Mouse (Mus musculus) embryonic fibroblast, embryonic 13.5 days (primary cell): Measurements from ENCODE around the gene Gm17268. TPM values are rescaled to one million over a fixed set of nuclear protein-coding genes. Genes with fewer than 3 reads are reported as not detected.
A peak's percentile ranks its signal among the peaks of the same experiment; 100 is the strongest.

ENCODE experiments used
- H3K27ac ChIP-seq: 2 replicates; pipeline ENCODE4 v1.5.1; 2012; ENCODE audit warnings: low read length, control low read depth, inconsistent platforms; ENCODE audit not compliant: insufficient read depth
- H3K4me1 ChIP-seq: 2 replicates; pipeline ENCODE4 v1.6.1; 2011; ENCODE audit warnings: low read length; ENCODE audit not compliant: control insufficient read depth, insufficient read depth
- H3K4me3 ChIP-seq: 2 replicates; pipeline ENCODE4 v1.5.1; 2011; ENCODE audit warnings: mild to moderate bottlenecking, control low read depth, low read length; ENCODE audit not compliant: insufficient read depth
- CTCF ChIP-seq: IDR thresholded peaks from 2 replicates; pipeline ENCODE4 v1.5.1; 2011; ENCODE audit warnings: mild to moderate bottlenecking, control low read depth, low read length, moderate library complexity, borderline replicate concordance; ENCODE audit not compliant: insufficient read depth
- POLR2A ChIP-seq: IDR thresholded peaks from 2 replicates; pipeline ENCODE4 v1.6.1; 2011; ENCODE audit warnings: low read depth, mild to moderate bottlenecking, control low read depth, low read length, moderate library complexity
- polyA plus RNA-seq: library from polyadenylated mRNA; stranded (reverse); fragments of >200 nt; gene quantifications from 2 replicates; pipeline ENCODE4 v1.2.4, GENCODE M21; 2011; ENCODE audit warnings: low read depth; ENCODE audit not compliant: missing spikeins, insufficient read length

Gene Gm17268
- polyA plus RNA-seq, 1 experiment, result not detected

DNA sequence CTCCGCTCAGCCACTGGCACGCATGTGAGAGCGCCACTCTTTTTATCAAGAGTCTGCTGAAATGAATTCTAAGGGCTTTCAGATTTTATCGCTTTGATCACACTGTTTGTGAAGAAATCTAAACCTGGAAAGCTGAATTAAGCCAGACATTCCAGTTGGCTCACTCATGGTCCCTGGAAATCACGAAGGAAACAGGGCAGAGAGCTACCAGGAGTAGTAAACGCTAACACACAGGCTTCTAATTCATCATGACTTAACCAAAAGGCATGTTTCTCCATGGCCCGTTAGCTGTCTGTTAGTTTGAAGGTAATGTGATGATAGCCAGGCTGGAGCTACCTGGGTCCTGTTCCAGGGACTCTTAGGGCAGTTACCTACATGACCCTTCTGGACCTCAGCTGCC, 3.9 kb downstream of the Gm17268 start:
- Histone ChIP-seq H3K4me1 (peaks cover 22% of the 10 kb centered on the region), H3K27ac (peak overlapping the region; percentile 98), H3K4me3 (no peak overlapping the region)
- TF ChIP-seq CTCF, result no peak
- TF ChIP-seq POLR2A, result no peak

DNA sequence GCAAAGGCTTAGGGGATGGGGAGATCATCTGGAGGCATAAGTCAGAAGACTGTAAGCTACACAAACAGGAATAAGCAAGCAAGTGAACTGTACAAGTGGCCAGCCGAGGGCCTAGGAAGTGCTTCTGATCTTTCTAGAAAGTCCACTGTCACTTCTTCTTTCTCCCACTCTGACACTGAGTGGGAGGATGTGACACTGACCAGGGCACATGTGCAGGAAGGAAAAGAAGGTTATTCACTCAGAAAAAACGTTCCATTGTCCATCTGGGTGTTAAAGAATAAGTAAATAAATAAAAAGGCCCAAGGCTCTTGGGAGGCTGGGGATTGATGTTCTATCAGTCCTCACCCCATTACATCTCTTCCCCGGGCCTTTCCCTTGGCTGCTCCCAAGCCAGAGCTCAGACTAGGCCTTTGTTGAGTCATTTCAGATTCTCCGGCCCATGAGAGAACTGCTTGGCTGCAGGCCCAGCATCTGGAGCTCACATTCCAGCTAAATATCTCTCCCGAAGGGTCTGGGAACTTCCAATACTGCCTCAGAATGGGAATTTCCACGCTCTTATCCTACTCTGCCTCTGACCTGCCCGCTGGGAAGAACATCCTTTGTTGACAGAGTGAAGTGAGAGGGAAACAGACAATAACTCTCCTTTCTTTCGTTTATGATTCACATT, 5.6 kb downstream of the Gm17268 start:
- H3K4me3 ChIP-seq, result no peak overlapping the region
- peak overlapping the region; percentile 98 for H3K27ac ChIP-seq
- no peak for TF ChIP-seq CTCF
- no peak for TF ChIP-seq POLR2A
- H3K4me1 ChIP-seq, result peaks cover 18% of the 10 kb centered on the region

DNA sequence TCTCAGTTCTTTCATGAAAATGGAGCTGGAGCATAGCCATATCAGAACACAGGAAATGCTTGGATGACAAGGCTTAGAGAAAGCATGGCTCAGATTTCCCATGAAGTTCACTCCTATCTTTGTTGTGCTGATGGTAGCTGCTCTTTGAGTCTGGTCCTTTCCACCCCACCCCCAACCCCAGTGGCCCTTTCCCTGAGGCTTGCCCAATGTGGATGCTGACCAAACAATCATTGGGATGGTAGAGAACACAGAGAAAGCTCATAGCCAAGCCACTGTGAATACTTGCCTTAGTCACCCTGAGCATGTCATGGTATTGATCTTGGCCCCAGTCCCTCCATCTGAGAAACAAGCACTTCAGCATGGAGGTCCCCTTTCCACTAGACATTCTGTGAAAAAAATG, 6.2 kb downstream of the Gm17268 start:
- peaks cover 18% of the 10 kb centered on the region for H3K4me1 ChIP-seq
- H3K4me3 ChIP-seq, result no peak overlapping the region
- TF ChIP-seq POLR2A, result no peak
- TF ChIP-seq CTCF, result no peak
- peak overlapping the region; percentile 91 for H3K27ac ChIP-seq

DNA sequence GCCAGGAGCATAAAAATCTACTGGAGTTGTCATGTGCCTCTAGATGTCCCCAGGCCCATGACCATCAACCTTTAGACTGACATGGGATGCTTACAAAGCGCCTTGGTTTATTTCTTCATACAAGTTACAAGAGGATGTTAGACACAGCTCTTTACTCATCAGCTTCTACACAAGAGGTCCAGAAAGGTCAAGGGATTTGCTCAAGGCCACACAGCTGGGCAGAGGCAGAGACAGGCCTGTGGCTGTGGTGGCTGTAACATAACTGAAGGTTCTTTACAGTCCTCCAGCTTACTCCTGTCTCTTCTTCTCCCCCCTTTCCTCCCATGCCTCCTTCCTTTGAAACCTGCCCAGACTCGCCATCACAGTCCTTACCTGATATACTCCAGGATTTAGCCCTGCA, 8.2 kb downstream of the Gm17268 start:
- Histone ChIP-seq H3K4me1 (peaks cover 18% of the 10 kb centered on the region), H3K4me3 (no peak overlapping the region), H3K27ac (no peak overlapping the region)
- TF ChIP-seq POLR2A (no peak), CTCF (no peak)

DNA sequence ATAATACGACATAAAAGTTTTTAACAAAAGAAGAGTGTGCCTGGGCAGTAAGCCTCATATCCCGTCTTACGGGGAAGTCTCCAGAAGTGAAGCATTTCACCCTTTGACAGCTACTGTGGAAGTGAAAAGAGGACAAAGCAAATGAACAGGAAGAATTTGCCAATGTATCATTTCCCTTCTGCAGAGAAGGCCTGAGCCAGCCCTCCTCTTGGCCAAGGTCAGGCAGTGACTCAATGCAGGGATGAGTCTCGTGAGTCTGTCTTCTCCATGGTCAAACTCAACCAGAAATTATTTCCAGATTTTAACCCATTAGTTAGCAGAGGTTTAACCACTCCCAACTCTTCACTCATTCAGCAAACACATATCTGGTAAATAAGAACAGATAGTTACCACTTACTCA, 14.6 kb downstream of the Gm17268 start:
- H3K4me3 ChIP-seq, result no peak overlapping the region
- TF ChIP-seq CTCF, result no peak
- no peak for TF ChIP-seq POLR2A
- no peak overlapping the region for H3K27ac ChIP-seq
- peaks cover 15% of the 10 kb centered on the region for H3K4me1 ChIP-seq

DNA sequence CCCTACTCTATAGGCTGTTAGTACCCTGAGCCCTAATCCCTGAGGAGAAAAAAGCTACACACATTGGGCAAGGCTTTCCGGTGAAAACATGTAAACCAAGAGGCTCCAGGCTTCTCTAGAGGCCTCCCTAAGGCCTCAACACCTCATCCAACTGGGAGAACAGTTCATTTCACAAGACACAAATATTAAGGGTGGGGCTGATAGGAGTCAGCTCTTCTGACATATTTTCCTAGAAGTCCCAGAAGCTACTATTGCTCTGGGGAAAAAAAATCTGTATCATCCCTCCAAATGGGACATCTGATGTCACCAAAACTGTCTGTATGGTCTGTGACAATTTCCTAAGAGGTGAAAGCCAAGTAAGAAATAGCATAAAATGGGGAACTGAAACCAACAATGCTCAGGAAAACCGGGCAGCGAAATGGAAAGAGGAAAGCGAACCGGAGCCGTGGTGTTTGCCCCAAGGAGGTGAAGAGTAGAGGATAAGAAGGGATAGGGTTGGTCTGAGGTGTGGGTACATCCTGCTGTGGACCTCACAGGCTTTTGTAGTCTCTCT, 15.8 kb downstream of the Gm17268 start:
- no peak overlapping the region for H3K27ac ChIP-seq
- TF ChIP-seq CTCF (no peak), POLR2A (no peak)
- H3K4me3 ChIP-seq, result no peak overlapping the region
- H3K4me1 ChIP-seq, result peaks cover 15% of the 10 kb centered on the region

DNA sequence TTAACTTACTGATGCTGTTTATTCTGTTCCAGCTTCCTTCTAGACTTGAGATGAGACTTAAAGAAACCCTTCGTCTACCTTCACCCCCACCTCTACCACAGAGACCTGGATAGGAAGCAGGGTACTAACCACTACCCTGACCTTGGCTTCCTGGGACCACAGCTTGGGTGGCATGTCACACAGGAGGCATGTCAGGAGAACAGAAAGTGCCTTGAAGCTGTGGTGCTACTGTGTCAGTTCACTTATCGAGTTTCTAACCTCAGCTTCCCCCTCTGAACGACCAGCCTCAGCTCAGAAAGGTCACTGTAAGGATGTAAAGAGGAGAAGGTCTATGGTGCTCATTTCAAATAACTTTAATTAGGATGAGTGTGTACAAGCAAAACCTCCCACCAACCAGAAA, 17.0 kb downstream of the Gm17268 start:
- no peak overlapping the region for H3K27ac ChIP-seq
- no peak overlapping the region for H3K4me3 ChIP-seq
- TF ChIP-seq CTCF, result no peak
- TF ChIP-seq POLR2A, result no peak
- peaks cover 15% of the 10 kb centered on the region for H3K4me1 ChIP-seq

DNA sequence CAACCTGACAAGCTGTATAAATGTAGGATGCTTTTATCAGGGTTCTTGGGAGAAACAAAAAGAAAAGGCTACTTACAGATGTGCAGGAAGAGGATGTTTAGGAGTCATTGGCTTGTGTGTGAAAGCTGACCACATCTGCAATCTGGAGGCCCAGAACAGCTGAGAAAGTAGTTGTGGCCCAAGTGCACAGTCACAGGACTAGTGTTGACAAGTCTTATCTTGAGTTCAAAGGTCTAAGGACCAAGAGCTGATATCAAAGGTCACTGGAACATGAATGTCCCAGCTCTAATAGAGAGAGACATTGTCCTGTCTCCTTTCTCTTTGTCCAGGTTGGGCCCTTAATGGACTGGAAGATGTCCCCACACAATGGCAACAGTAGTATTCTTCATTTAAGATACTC, 18.6 kb downstream of the Gm17268 start:
- peaks cover 15% of the 10 kb centered on the region for H3K4me1 ChIP-seq
- H3K4me3 ChIP-seq, result no peak overlapping the region
- TF ChIP-seq POLR2A, result no peak
- peak overlapping the region; percentile 30 for H3K27ac ChIP-seq

DNA sequence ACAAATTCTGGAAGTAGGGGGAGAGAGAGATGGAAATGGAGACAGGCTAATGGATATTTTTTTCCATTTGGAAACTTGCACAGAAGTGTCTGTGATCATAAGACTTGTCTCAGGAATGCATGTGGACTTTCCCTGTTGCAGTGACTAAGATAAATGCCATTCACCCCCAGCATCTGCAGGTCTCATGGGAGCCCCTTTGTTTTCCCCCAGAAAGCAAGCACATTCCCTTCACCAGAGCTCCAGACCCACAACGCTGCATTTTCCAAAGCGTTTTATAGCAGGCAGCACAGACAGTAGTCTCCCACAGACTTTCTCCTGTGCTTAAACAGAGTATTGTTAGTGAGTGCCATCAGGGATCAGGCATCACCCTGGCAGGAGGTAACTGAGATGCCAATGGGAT, 19.0 kb downstream of the Gm17268 start:
- Histone ChIP-seq H3K4me3 (no peak overlapping the region), H3K27ac (peak overlapping the region; percentile 30), H3K4me1 (peaks cover 15% of the 10 kb centered on the region)
- TF ChIP-seq POLR2A (no peak), CTCF (no peak)

DNA sequence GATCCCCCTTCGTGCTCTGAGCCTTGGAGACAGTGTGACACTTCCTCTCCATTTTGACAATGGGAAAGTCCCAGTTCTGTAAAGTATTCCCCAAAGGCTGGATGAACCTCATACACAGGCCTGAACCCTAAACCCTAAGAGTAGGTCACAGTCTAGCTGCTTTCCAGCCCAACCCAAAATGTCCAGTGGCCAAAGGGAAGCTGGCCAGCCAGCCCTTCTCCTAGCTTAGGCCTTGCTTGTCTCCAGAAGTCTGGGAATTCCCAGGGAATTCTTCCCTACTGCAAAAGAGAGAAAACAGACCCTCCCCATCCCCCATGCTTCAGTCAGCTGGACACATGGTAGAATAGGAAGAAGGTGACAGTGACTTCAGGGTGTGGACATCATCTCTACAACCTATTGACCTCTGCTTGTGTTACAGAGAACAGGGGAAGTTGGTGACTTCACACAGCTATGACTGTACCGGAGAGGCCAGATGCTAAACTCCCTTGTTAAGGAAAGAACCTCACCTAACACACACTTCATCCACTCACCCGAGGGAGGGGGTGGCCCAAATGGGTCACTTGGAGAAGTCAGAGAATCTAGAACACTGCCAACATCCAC, 22.1 kb downstream of the Gm17268 start:
- no peak overlapping the region for H3K4me3 ChIP-seq
- no peak overlapping the region for H3K27ac ChIP-seq
- peaks cover 20% of the 10 kb centered on the region for H3K4me1 ChIP-seq
- TF ChIP-seq CTCF, result no peak
- no peak for TF ChIP-seq POLR2A

DNA sequence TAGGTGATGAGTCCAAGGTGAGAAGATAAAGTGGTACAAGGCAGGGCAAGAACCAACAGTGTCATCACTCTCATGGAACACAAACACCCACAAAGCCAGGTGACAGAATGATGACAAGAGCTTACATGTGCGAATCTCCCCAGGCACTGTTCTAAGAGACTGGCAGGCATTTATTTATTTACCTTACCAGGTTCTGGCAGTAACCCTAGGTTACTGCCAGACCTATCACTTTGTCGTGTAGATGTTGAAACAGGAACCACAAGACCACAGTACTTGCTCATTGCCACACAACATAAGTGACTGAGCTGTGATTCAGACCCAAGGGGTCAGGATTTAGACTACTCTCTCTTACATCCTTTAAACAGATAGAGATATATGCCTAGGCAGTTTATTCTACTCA, 23.3 kb downstream of the Gm17268 start:
- no peak overlapping the region for H3K27ac ChIP-seq

More for the DNA sequence above, 23.3 kb downstream of the Gm17268 start:
- TF ChIP-seq POLR2A, result no peak
- no peak for TF ChIP-seq CTCF
- Histone ChIP-seq H3K4me3 (no peak overlapping the region), H3K4me1 (peaks cover 23% of the 10 kb centered on the region)
